Mouse (Mus musculus) gastrocnemius, postnatal 14 days (tissue): ENCODE data around the gene Fam53a. TPM values are rescaled to one million over a fixed set of nuclear protein-coding genes. Genes with fewer than 3 reads are reported as not detected.
A peak's percentile ranks its signal among the peaks of the same experiment; 100 is the strongest.

Source experiments
- DNase-seq: peaks from one replicate; pipeline ENCODE4 v3.0.0; 2021; ENCODE audit warnings: mixed read lengths
- intact Hi-C: fragments of 180-260 bp; cut with DNase I; formaldehyde crosslinking; loops from one replicate; pipeline ENCODE4 v1.15.1; 2025; ENCODE audit warnings: low total_unique reads
- total RNA-seq, 2 experiments: library from RNA; stranded (reverse); gene quantifications; 2 replicates each; pipeline ENCODE4 v1.2.3; 2021

Gene Fam53a
- total RNA-seq, 2 experiments from 2014 or later = 52.5 to 57.0 TPM

- intact Hi-C loops = no loop called here
- DNase-seq = no peak
Measured at GRCm38 (mm10) chr5:33637606-33638350, 8.3 kb upstream of the Fam53a start.

DNA sequence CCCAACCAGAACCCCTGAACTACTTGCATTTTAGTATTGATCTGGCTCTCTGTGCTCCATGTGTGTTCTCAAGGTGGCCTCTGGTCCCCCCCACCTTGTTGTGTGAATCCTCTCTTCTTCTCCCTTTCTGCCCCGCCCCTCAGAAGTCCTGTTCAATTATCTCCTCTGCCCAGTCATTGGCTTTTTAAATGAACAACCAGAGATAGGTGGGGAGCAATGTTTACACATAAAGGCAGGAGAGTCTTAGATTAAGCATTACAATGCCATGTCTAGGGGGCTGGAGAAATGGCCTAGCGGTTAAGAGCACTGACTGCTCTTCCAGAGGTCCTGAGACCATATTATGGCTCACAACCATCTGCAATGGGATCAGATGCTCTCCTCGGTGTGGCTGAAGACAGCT is 5.9 kb upstream of the Fam53a start:
- intact Hi-C loops = no loop called here
- no peak for DNase-seq

- peak; percentile 29 for DNase-seq
- intact Hi-C loops = no loop called here
Measured at GRCm38 (mm10) chr5:33632526-33632925, 3.1 kb upstream of the Fam53a start.

DNA sequence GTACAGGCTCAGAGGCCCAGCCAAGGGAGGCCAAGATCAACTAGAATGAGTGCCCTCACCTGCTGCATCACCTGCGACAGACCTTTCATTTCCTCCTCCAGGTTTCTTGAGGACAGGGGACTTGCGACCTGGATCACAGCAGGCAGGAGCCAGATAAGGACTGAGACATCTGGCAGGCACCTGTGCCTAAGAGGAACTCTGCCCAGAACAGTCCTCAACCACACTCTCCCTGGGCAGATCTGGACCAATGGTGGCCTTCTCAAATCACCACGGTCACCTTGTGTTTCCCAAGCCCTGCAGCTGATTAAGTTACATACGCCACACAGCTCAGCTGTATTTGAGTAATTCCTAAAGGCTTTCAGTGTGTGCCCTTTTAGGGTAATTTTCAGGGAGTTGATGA is 1.2 kb upstream of the Fam53a start:
- intact Hi-C loops = no loop called here
- DNase-seq = peak; percentile 62

GRCm38 (mm10) chr5:33630061-33630460 is 626 bp upstream of the Fam53a start:
- intact Hi-C loops = no loop called here

DNA sequence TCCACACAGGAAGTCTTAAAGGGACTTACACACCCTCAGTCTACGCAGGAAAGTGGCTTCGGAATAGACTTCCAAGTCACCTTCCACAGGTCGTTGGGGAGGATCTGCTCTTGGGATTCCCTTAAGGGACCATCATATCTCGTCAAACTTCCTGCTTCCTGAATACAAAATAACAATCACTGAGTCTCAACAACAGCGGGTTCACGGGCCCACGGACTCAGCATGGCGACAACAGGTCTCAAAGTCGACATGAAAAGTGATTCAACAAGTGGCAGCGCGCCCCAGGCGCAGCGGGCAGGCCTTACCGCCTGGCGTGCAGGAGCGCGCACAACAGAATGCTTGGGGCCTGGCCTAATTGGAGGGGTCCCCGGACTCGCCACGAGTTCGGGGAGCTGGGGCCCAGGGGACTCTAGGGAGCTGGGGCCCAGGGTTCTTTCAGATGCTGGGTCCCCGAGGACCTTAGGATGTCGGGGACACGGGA is 575 bp downstream of the Fam53a start:
- intact Hi-C loops = no loop called here
- peak; percentile 67 for DNase-seq

More at GRCm38 (mm10) chr5:33630061-33630460, 626 bp upstream of the Fam53a start:
- peak; percentile 44 for DNase-seq

DNA sequence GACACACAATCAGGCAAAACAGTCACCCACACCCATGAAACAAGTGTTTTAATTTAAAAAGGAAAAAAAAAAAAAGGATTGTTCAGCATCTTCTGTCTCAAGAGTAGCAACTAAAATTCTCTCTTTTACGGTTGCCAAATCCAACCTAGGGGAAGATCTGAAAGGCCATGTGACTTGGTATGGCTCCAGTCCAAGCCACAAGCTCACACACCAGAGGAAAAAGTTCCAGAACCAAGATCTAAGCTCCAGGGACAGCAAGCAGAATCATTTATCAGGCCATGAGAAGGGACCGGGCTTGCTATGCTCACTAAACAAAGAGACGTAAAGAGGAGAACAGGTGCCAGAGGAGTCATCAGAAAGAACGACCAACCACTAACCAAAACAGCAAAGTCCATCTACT is 1.5 kb downstream of the Fam53a start:
- no peak for DNase-seq
- intact Hi-C loops = no loop called here

DNA sequence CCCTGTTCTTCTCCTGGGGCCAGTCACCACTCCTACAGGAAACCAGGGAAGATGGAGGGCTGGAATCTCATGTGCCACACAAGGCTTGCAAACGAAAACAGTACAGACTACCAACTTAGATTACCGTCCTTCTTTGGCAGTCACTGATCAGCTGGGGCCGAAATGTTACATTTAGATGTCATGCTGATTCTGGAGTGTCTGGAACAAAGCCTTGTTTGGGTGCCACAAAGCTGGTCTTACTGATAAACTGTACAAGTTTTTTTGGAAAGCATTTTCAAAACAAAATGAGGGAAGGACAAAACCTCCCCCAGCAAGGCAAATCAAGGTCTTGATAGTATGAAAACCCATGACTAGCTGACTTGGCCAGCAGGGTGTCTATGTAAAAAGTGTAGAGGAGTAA is 5.7 kb downstream of the Fam53a start:
- DNase-seq = no peak
- intact Hi-C loops = no loop called here

DNA sequence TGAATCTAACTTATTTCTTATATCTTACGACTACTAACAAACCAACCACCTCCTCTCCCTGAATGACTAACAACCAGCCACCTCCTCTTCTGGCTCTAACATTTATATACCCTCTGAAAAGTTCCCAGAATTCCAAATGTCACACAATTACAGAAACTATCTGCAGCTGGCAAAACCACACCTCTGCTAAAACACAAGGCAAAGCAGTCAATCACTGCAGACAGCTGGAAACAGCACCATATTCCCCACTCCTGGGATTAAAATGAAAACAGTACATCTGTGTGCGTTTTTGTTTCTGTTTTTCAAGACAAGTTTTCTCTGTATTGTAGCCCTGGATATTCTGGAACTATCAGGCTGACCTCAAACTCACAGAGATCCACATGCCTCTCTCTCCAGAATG is 6.8 kb downstream of the Fam53a start:
- intact Hi-C loops = no loop called here
- no peak for DNase-seq

DNA sequence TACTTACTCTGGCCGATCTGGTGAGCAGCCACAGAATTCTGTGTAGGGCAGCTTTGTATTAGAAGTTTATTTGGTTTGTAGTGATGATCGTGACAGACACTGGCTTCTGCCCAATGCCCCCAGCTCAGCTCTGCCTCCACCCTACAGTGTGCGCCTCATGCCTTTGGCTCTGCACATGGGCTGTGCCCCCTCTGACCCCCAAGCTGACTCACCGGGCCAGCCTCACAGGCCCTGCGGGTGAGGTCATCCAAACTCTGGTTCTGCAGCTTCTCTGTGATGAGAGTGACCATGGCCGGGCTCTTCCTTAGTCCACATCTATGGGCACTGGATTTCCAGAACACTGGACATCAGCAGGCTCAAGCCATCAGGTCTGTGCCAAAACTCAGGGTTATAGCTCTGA is 15.0 kb downstream of the Fam53a start:
- intact Hi-C loops = no loop called here
- no peak for DNase-seq

DNA sequence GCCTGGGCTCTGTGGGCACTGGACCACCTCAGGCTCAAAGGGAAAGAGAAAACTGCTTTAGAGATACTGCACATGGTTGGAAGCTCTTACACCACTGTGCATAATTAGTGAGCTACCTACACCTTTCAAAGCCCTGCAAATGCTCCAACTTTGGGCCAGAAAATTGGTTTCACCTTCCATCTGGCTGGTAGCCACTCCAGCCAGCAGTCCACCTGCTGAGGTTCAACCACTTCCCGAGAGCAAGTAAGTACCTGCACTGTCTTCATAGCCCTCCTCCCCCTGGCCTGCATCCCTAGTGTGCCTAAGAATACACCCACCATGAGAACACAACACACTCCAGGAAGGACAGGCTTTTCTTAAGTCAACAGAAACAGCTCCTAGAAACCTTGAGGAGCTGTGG is 17.6 kb downstream of the Fam53a start:
- intact Hi-C loops = no loop called here
- DNase-seq = no peak

- DNase-seq = no peak
- intact Hi-C loops = no loop called here
Measured at GRCm38 (mm10) chr5:33609226-33609625, 20.2 kb downstream of the Fam53a start.

DNA sequence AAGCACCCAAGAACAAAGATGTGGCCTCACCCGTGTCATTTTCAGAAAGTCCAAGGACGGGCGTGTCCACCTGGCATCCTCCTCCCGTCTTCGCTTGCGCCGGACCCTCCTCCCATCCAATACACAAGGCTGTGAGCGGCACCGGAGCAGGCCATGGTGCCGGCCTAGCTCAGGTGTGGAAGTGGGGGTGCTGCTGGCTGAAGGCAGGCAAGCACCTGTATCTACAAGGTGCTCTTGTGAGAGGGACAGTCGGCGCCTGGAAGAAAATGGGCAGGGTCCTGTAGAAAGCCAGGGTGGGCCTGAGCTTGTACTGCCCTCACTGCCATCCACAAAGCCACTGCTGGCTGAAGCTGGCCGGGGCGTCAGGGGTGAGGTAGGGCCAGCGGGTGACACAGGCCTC is 22.0 kb downstream of the Fam53a start:
- intact Hi-C loops = no loop called here
- DNase-seq = no peak

DNA sequence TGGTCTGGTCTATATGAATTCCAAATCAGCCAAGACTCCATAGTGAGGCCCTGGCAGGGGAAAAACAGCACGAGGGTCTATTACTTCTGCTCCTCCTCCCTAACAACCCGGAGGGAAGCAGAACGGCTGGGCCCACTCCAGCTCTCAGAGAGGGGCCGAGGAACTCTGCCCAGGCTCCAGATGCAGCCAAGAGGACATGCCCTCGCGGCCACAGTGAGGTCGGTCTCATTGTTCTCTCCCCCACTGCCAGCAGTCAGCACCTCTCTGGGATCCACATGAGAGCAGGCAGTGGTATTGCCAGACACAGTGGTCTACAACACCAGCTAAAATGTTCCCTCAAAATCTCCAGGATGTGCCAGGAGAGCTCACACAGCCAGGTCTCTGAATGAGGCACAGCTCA is 22.8 kb downstream of the Fam53a start:
- intact Hi-C loops = no loop called here

GRCm38 (mm10) chr5:33605314-33605713 is 24.1 kb downstream of the Fam53a start:
- intact Hi-C loops = no loop called here
- DNase-seq = no peak

More for the DNA sequence above, 22.8 kb downstream of the Fam53a start:
- no peak for DNase-seq

- DNase-seq = no peak
- intact Hi-C loops = no loop called here
Measured at GRCm38 (mm10) chr5:33593620-33594019, 35.8 kb downstream of the Fam53a start.

DNA sequence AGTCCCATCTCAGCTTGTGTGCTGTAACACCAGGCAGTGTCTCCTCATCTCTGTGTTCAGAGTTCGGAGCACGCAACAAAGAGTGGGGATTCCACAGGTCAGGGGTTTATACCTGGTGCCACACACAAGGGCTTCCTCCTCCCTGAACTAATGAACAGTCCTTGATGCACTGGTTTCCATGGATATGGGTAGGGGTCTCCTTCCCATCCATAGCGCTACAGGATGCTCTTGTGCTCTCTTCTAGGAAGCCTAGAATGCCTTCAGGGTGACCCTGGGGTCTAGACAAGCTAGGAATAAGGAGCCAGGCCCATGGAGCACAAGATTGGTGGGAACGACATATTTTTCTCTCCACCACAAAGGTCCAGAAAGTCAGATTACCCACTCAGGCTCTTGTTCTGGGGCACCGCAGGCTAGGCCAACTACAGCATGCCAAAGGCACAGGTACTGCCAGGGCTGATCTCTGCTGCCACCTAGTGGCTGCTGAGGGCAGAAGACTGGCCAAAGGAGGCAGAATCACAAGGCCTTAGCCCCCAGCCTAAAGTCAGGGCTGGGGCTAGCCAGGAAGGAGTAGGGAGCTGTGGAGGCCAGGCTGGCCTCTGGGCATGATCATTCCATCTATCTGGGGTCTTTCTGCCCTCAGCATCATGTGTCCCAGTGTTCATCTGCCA is 40.1 kb downstream of the Fam53a start:
- DNase-seq = peak; percentile 70
- intact Hi-C loops = loop anchor here (2.0 to 5.0 kb wide), 2 partner anchors 47 to 193 kb away; no protein-coding TSS in a partner anchor

GRCm38 (mm10) chr5:33588066-33588465 is 41.4 kb downstream of the Fam53a start:
- intact Hi-C loops = loop anchor here (2.0 to 5.0 kb wide), 2 partner anchors 46 to 191 kb away; no protein-coding TSS in a partner anchor

GRCm38 (mm10) chr5:33587498-33588058 is 41.9 kb downstream of the Fam53a start:
- intact Hi-C loops = loop anchor here (2.0 to 5.0 kb wide), 2 partner anchors 45 to 191 kb away; no protein-coding TSS in a partner anchor
- no peak for DNase-seq

More at GRCm38 (mm10) chr5:33588066-33588465, 41.4 kb downstream of the Fam53a start:
- DNase-seq = no peak

GRCm38 (mm10) chr5:33580336-33580735 is 49.1 kb downstream of the Fam53a start:
- no peak for DNase-seq
- intact Hi-C loops = no loop called here
